Mouse (Mus musculus) lung, embryonic 16.5 days (tissue): ENCODE data around the gene Ubap2l. TPM values are rescaled to one million over a fixed set of nuclear protein-coding genes. Genes with fewer than 3 reads are reported as not detected.

Experiments used
- ATAC-seq: fragments of 200-750 bp; cut with Nextera tagmentation; 2 replicates; pipeline ENCODE4 v1.8.0; 2017; ENCODE audit warnings: low read depth, mild to moderate bottlenecking, moderate library complexity
- H3K27ac ChIP-seq: fragments of 300-500 bp; sonication (generic); 2 replicates; pipeline ENCODE4 v1.5.1; 2014; ENCODE audit warnings: mild to moderate bottlenecking, control low read depth, low read length
- H3K27me3 ChIP-seq: fragments of 300-500 bp; sonication (generic); 2 replicates; pipeline ENCODE4 v1.6.1; 2014; ENCODE audit warnings: low read depth, low read length, mixed read lengths; ENCODE audit not compliant: control insufficient read depth, insufficient read depth
- H3K36me3 ChIP-seq: fragments of 300-500 bp; sonication (generic); 2 replicates; pipeline ENCODE4 v1.6.1; 2014; ENCODE audit warnings: low read length; ENCODE audit not compliant: control insufficient read depth, insufficient read depth
- H3K4me1 ChIP-seq: fragments of 300-500 bp; sonication (generic); replicated peaks from 2 replicates; pipeline ENCODE4 v1.6.1; 2014; ENCODE audit warnings: low read length, mixed read lengths; ENCODE audit not compliant: control insufficient read depth, insufficient read depth
- H3K4me2 ChIP-seq: fragments of 300-500 bp; sonication (generic); 2 replicates; pipeline ENCODE4 v1.6.1; 2014; ENCODE audit warnings: low read depth, low read length, control low read depth
- H3K4me3 ChIP-seq: fragments of 300-500 bp; sonication (generic); 2 replicates; pipeline ENCODE4 v1.5.1; 2014; ENCODE audit warnings: mild to moderate bottlenecking, low read length, control low read depth
- H3K9ac ChIP-seq: fragments of 300-500 bp; sonication (generic); 2 replicates; pipeline ENCODE4 v1.6.1; 2014; ENCODE audit warnings: low read length, control low read depth
- H3K9me3 ChIP-seq: fragments of 300-500 bp; sonication (generic); 2 replicates; pipeline ENCODE4 v1.6.1; 2016; ENCODE audit warnings: low read length; ENCODE audit not compliant: control insufficient read depth
- WGBS: fragments of 180-500 bp; shearing (Covaris S2); extraction: QIAGEN DNeasy Blood & Tissue Kit; methylation state at CpG from one replicate; pipeline ENCODE4 v1.1.7; 2014; 5-methylcytosine and 5-hydroxymethylcytosine counted together
- polyA plus RNA-seq: library from polyadenylated mRNA; unstranded; fragments of >200 nt; fragmentation: Nextera tagmentation; extraction: Ambion mirVana; gene quantifications from 2 replicates; pipeline ENCODE4 v1.2.1, GENCODE M21; 2015

The Ubap2l gene
- polyA plus RNA-seq, 1 experiment from 2014 or later = 167 TPM

- no peak overlapping the region for H3K27ac ChIP-seq
These were observed 24.7 kb upstream of the Ubap2l start for GRCm38 (mm10) chr3:90076921-90077716.

GRCm38 (mm10) chr3:90072294-90072693 is 19.9 kb upstream of the Ubap2l start, which contains the start of gene Tpm3:
Gene Tpm3 (plus strand): TSS chr3:90072649.
- WGBS = 61% methylated on average over 4 of the region's 4 CpGs

More at GRCm38 (mm10) chr3:90076921-90077716, 24.7 kb upstream of the Ubap2l start:
- ATAC-seq = no peak
- H3K4me2 ChIP-seq = no peak overlapping the region
- H3K36me3 ChIP-seq = no peaks in the 10 kb centered on the region
- no peaks in the 10 kb centered on the region for H3K27me3 ChIP-seq
- WGBS = 11% methylated on average over 5 of the region's 5 CpGs
- H3K4me1 ChIP-seq = peaks cover 16% of the 10 kb centered on the region
- H3K9ac ChIP-seq = peak overlapping the region; percentile 31; the same call in 1 of the 2 replicates
- no peaks in the 10 kb centered on the region for H3K9me3 ChIP-seq
- H3K4me3 ChIP-seq = no peak overlapping the region

GRCm38 (mm10) chr3:90069688-90070087 is 17.3 kb upstream of the Ubap2l start:
- ATAC-seq = no peak
- no peak overlapping the region for H3K4me2 ChIP-seq
- H3K4me1 ChIP-seq = no peaks in the 10 kb centered on the region
- H3K9ac ChIP-seq = no peak overlapping the region
- H3K27me3 ChIP-seq = no peaks in the 10 kb centered on the region
- WGBS = 66% methylated on average over 7 of the region's 7 CpGs
- no peak overlapping the region for H3K27ac ChIP-seq
- no peaks in the 10 kb centered on the region for H3K9me3 ChIP-seq
- H3K36me3 ChIP-seq = no peaks in the 10 kb centered on the region
- no peak overlapping the region for H3K4me3 ChIP-seq

More at GRCm38 (mm10) chr3:90072294-90072693, 19.9 kb upstream of the Ubap2l start, which contains the start of gene Tpm3:
- Histone ChIP-seq H3K4me1 (peaks cover 3% of the 10 kb centered on the region; the same call in 1 of the 2 replicates), H3K9me3 (no peaks in the 10 kb centered on the region), H3K36me3 (no peaks in the 10 kb centered on the region), H3K4me2 (no peak within 1 kb of the TSS), H3K27ac (no peak within 1 kb of the TSS), H3K4me3 (no peak within 1 kb of the TSS), H3K9ac (no peak within 1 kb of the TSS), H3K27me3 (no peaks in the 10 kb centered on the region)
- ATAC-seq = no peak

- Histone ChIP-seq H3K9ac (no peak overlapping the region), H3K27me3 (no peaks in the 10 kb centered on the region), H3K36me3 (peaks cover 4% of the 10 kb centered on the region; the same call in 1 of the 2 replicates), H3K9me3 (no peaks in the 10 kb centered on the region), H3K27ac (no peak overlapping the region), H3K4me2 (no peak overlapping the region), H3K4me1 (no peaks in the 10 kb centered on the region), H3K4me3 (no peak overlapping the region)
- ATAC-seq = no peak
- 85% methylated on average over 4 of the region's 4 CpGs for WGBS
These were observed 15.4 kb upstream of the Ubap2l start for GRCm38 (mm10) chr3:90067851-90068250.

GRCm38 (mm10) chr3:90065553-90065952 is 13.1 kb upstream of the Ubap2l start:
- no peaks in the 10 kb centered on the region for H3K4me1 ChIP-seq
- H3K4me3 ChIP-seq = no peak overlapping the region
- H3K27ac ChIP-seq = no peak overlapping the region
- H3K36me3 ChIP-seq = peaks cover 14% of the 10 kb centered on the region
- H3K4me2 ChIP-seq = no peak overlapping the region
- ATAC-seq = no peak
- WGBS = 49% methylated on average over 3 of the region's 3 CpGs
- no peaks in the 10 kb centered on the region for H3K9me3 ChIP-seq
- H3K9ac ChIP-seq = no peak overlapping the region
- no peaks in the 10 kb centered on the region for H3K27me3 ChIP-seq

GRCm38 (mm10) chr3:90064383-90064782 is 12.0 kb upstream of the Ubap2l start:
- Histone ChIP-seq H3K4me3 (no peak overlapping the region), H3K9ac (no peak overlapping the region), H3K27me3 (no peaks in the 10 kb centered on the region), H3K27ac (no peak overlapping the region), H3K36me3 (peaks cover 18% of the 10 kb centered on the region), H3K4me1 (no peaks in the 10 kb centered on the region), H3K4me2 (no peak overlapping the region), H3K9me3 (no peaks in the 10 kb centered on the region)
- 74% methylated on average over 3 of the region's 3 CpGs for WGBS
- ATAC-seq = no peak

- Histone ChIP-seq H3K9ac (no peak overlapping the region), H3K9me3 (no peaks in the 10 kb centered on the region), H3K36me3 (peaks cover 24% of the 10 kb centered on the region), H3K27me3 (no peaks in the 10 kb centered on the region), H3K4me2 (no peak overlapping the region), H3K27ac (no peak overlapping the region), H3K4me1 (no peaks in the 10 kb centered on the region), H3K4me3 (no peak overlapping the region)
- WGBS = 70% methylated on average over 2 of the region's 2 CpGs
- ATAC-seq = no peak
These were observed 10.1 kb upstream of the Ubap2l start for GRCm38 (mm10) chr3:90062539-90062938.

- H3K27ac ChIP-seq = no peak overlapping the region
- no peak overlapping the region for H3K9ac ChIP-seq
- 76% methylated on average over 6 of the region's 6 CpGs for WGBS
- no peaks in the 10 kb centered on the region for H3K9me3 ChIP-seq
- no peak overlapping the region for H3K4me2 ChIP-seq
- no peaks in the 10 kb centered on the region for H3K27me3 ChIP-seq
- H3K36me3 ChIP-seq = peaks cover 24% of the 10 kb centered on the region
- no peak overlapping the region for H3K4me3 ChIP-seq
- H3K4me1 ChIP-seq = no peaks in the 10 kb centered on the region
- no peak for ATAC-seq
These were observed 9.1 kb upstream of the Ubap2l start for GRCm38 (mm10) chr3:90061549-90061948.

GRCm38 (mm10) chr3:90051441-90052350 is 732 bp downstream of the Ubap2l start, which contains the start of gene 4933434E20Rik:
Gene 4933434E20Rik (plus strand): TSS chr3:90051636.
- no peaks in the 10 kb centered on the region for H3K27me3 ChIP-seq
- peak within 1 kb of the TSS; percentile 86 for H3K4me2 ChIP-seq
- peaks cover 19% of the 10 kb centered on the region for H3K4me1 ChIP-seq
- H3K27ac ChIP-seq = peak within 1 kb of the TSS; percentile 92
- H3K9me3 ChIP-seq = no peaks in the 10 kb centered on the region
- H3K4me3 ChIP-seq = peak within 1 kb of the TSS; percentile 89
- peak within 1 kb of the TSS; percentile 98 for H3K9ac ChIP-seq
- WGBS = under 1% methylated on average over 36 of the region's 43 CpGs
- peaks cover 13% of the 10 kb centered on the region; the same call in 1 of the 2 replicates for H3K36me3 ChIP-seq
- ATAC-seq = peak; percentile 78
